Mouse (Mus musculus) C2C12 (cell line): ENCODE results near the gene Cd80. TPM values are rescaled to one million over a fixed set of nuclear protein-coding genes. Genes with fewer than 3 reads are reported as not detected.

ENCODE experiments used
- H3K27me3 ChIP-seq: one replicate; pipeline ENCODE4 v1.6.1; 2011; ENCODE audit not compliant: control insufficient read depth, insufficient read depth, insufficient read length
- H3K36me3 ChIP-seq: one replicate; pipeline ENCODE4 v1.6.1; 2011; ENCODE audit not compliant: control insufficient read depth, insufficient read depth
- H3K4me3 ChIP-seq: one replicate; pipeline ENCODE4 v1.5.1; 2011; ENCODE audit warnings: mild to moderate bottlenecking, control low read depth; ENCODE audit not compliant: poor library complexity, insufficient read depth, severe bottlenecking
- H3K79me2 ChIP-seq: one replicate; pipeline ENCODE4 v1.6.1; 2011; ENCODE audit not compliant: control insufficient read depth, insufficient read depth
- H3K79me3 ChIP-seq: one replicate; pipeline ENCODE4 v1.6.1; 2011; ENCODE audit warnings: low read depth, control low read depth
- H3ac ChIP-seq: one replicate; pipeline ENCODE3; 2011; ENCODE audit warnings: low read depth; ENCODE audit not compliant: control insufficient read depth, insufficient read length
- CEBPB ChIP-seq: IDR thresholded peaks from one replicate; pipeline ENCODE4 v1.6.1; 2011; ENCODE audit warnings: low read depth, mild to moderate bottlenecking, control low read depth, moderate library complexity
- CTCF ChIP-seq: IDR thresholded peaks from one replicate; pipeline ENCODE4 v1.5.1; 2011; ENCODE audit not compliant: control insufficient read depth, insufficient read depth, insufficient read length
- FOSL1 ChIP-seq: IDR thresholded peaks from one replicate; pipeline ENCODE4 v1.8.0; 2011; ENCODE audit warnings: mild to moderate bottlenecking, low read length; ENCODE audit not compliant: poor library complexity, insufficient read depth, severe bottlenecking
- MAX ChIP-seq: IDR thresholded peaks from one replicate; pipeline ENCODE4 v1.6.1; 2011; ENCODE audit warnings: mild to moderate bottlenecking, control low read depth
- MYOD1 ChIP-seq: IDR thresholded peaks from one replicate; pipeline ENCODE4 v1.6.1; 2011; ENCODE audit warnings: low read depth; ENCODE audit not compliant: control insufficient read depth, insufficient read length
- MYOG ChIP-seq: IDR thresholded peaks from one replicate; pipeline ENCODE4 v1.6.1; 2011; ENCODE audit not compliant: control insufficient read depth, insufficient read length; ENCODE audit errors: extremely low read depth
- USF1 ChIP-seq: IDR thresholded peaks from one replicate; pipeline ENCODE4 v1.6.1; 2011; ENCODE audit warnings: low read depth, mild to moderate bottlenecking, control low read depth, moderate library complexity
- polyA plus RNA-seq: library from polyadenylated mRNA; unstranded; fragments of >200 nt; fragmentation: generic; extraction: Trizol; gene quantifications from one replicate; pipeline ENCODE4 v1.2.1, GENCODE M21; 2012; ENCODE audit warnings: missing spikeins

The Cd80 gene
- polyA plus RNA-seq, 1 experiment: 8.7 TPM

- Histone ChIP-seq H3ac (no peak overlapping the region), H3K79me2 (peaks cover under 1% of the 10 kb centered on the region), H3K27me3 (no peaks in the 10 kb centered on the region), H3K79me3 (peaks cover 2% of the 10 kb centered on the region), H3K36me3 (peaks cover 60% of the 10 kb centered on the region), H3K4me3 (no peak overlapping the region)
- no peak for TF ChIP-seq FOSL1
Observed at GRCm38 (mm10) chr16:38478296-38478695, 22.9 kb downstream of the Cd80 start.

- no peak for TF ChIP-seq MYOG
- TF ChIP-seq MAX: no peak
- no peak for TF ChIP-seq CEBPB
- TF ChIP-seq FOSL1: no peak
- no peak for TF ChIP-seq CTCF
- TF ChIP-seq USF1: no peak
- TF ChIP-seq MYOD1: no peak
- peaks cover 64% of the 10 kb centered on the region for H3K36me3 ChIP-seq
- H3K4me3 ChIP-seq: no peak overlapping the region
- no peak overlapping the region for H3ac ChIP-seq
- no peaks in the 10 kb centered on the region for H3K79me2 ChIP-seq
- no peaks in the 10 kb centered on the region for H3K79me3 ChIP-seq
- H3K27me3 ChIP-seq: no peaks in the 10 kb centered on the region
Observed at GRCm38 (mm10) chr16:38481327-38481726, 26.0 kb downstream of the Cd80 start.

- no peaks in the 10 kb centered on the region for H3K27me3 ChIP-seq
- H3K36me3 ChIP-seq: peaks cover 67% of the 10 kb centered on the region
- TF ChIP-seq CEBPB (no peak), USF1 (no peak), MYOG (no peak), MYOD1 (no peak), FOSL1 (no peak), CTCF (no peak), MAX (no peak)
- H3K4me3 ChIP-seq: no peak overlapping the region
- H3K79me3 ChIP-seq: no peaks in the 10 kb centered on the region
- no peak overlapping the region for H3ac ChIP-seq
- no peaks in the 10 kb centered on the region for H3K79me2 ChIP-seq
Observed at GRCm38 (mm10) chr16:38482780-38483562, 27.6 kb downstream of the Cd80 start.

GRCm38 (mm10) chr16:38483582-38484309, 28.4 kb downstream of the Cd80 start:
- Histone ChIP-seq H3K79me3 (no peaks in the 10 kb centered on the region), H3K36me3 (peaks cover 66% of the 10 kb centered on the region), H3K27me3 (no peaks in the 10 kb centered on the region), H3K79me2 (no peaks in the 10 kb centered on the region), H3K4me3 (no peak overlapping the region), H3ac (no peak overlapping the region)
- no peak for TF ChIP-seq MYOD1
- TF ChIP-seq CTCF: no peak
- no peak for TF ChIP-seq FOSL1
- TF ChIP-seq MAX: no peak
- TF ChIP-seq CEBPB: no peak
- TF ChIP-seq USF1: no peak
- no peak for TF ChIP-seq MYOG

- Histone ChIP-seq H3ac (no peak overlapping the region), H3K36me3 (peaks cover 41% of the 10 kb centered on the region), H3K27me3 (no peaks in the 10 kb centered on the region), H3K79me3 (no peaks in the 10 kb centered on the region), H3K79me2 (no peaks in the 10 kb centered on the region), H3K4me3 (no peak overlapping the region)
- TF ChIP-seq CTCF (no peak), USF1 (no peak), CEBPB (no peak), FOSL1 (no peak), MAX (no peak), MYOD1 (no peak), MYOG (no peak)
Observed at GRCm38 (mm10) chr16:38492551-38492950, 37.2 kb downstream of the Cd80 start.

GRCm38 (mm10) chr16:38493890-38494289, 38.5 kb downstream of the Cd80 start:
- Histone ChIP-seq H3ac (no peak overlapping the region), H3K79me2 (no peaks in the 10 kb centered on the region), H3K4me3 (no peak overlapping the region), H3K36me3 (peaks cover 49% of the 10 kb centered on the region), H3K27me3 (no peaks in the 10 kb centered on the region), H3K79me3 (no peaks in the 10 kb centered on the region)
- TF ChIP-seq USF1: no peak
- no peak for TF ChIP-seq MYOG
- TF ChIP-seq MAX: no peak
- no peak for TF ChIP-seq MYOD1
- TF ChIP-seq CEBPB: no peak
- TF ChIP-seq FOSL1: no peak
- TF ChIP-seq CTCF: no peak
